Mouse (Mus musculus): ENCODE measurements around the gene Fhl1. TPM values are rescaled to one million over a fixed set of nuclear protein-coding genes. Genes with fewer than 3 reads are reported as not detected.
A peak's percentile ranks its signal among the peaks of the same experiment; 100 is the strongest.

Gene Fhl1
- polyA plus RNA-seq, 1 experiment = 152 TPM

GRCm38 (mm10) chrX:56708592-56709370, 22.8 kb upstream of the Fhl1 start:
- Histone ChIP-seq H3K27ac (ENCODE audit: insufficient read depth, low read length) (no peak overlapping the region), H3K4me3 (ENCODE audit: insufficient read depth, low read length) (no peak overlapping the region), H3K4me1 (ENCODE audit: control insufficient read depth, insufficient read depth, low read length) (no peaks in the 10 kb centered on the region)
- TF ChIP-seq POLR2A (IDR thresholded peaks at IDR 0.05; ENCODE audit: extremely low read depth, insufficient read depth, low read length) = no peak
- TF ChIP-seq CTCF (IDR thresholded peaks at IDR 0.05; ENCODE audit: extremely low read depth, insufficient read depth, low read length) = no peak

- no peak for TF ChIP-seq CTCF (IDR thresholded peaks at IDR 0.05; ENCODE audit: extremely low read depth, insufficient read depth, low read length)
- TF ChIP-seq POLR2A (IDR thresholded peaks at IDR 0.05; ENCODE audit: extremely low read depth, insufficient read depth, low read length) = no peak
- H3K27ac ChIP-seq (ENCODE audit: insufficient read depth, low read length) = no peak overlapping the region
- no peaks in the 10 kb centered on the region for H3K4me1 ChIP-seq (ENCODE audit: control insufficient read depth, insufficient read depth, low read length)
- H3K4me3 ChIP-seq (ENCODE audit: insufficient read depth, low read length) = no peak overlapping the region
Measured at GRCm38 (mm10) chrX:56710522-56710921, 21.1 kb upstream of the Fhl1 start.

- Histone ChIP-seq H3K27ac (ENCODE audit: insufficient read depth, low read length) (no peak overlapping the region), H3K4me1 (ENCODE audit: control insufficient read depth, insufficient read depth, low read length) (no peaks in the 10 kb centered on the region), H3K4me3 (ENCODE audit: insufficient read depth, low read length) (no peak overlapping the region)
- no peak for TF ChIP-seq CTCF (IDR thresholded peaks at IDR 0.05; ENCODE audit: extremely low read depth, insufficient read depth, low read length)
- TF ChIP-seq POLR2A (IDR thresholded peaks at IDR 0.05; ENCODE audit: extremely low read depth, insufficient read depth, low read length) = no peak
Measured at GRCm38 (mm10) chrX:56712666-56713065, 18.9 kb upstream of the Fhl1 start.

GRCm38 (mm10) chrX:56722559-56722958, 9.0 kb upstream of the Fhl1 start:
- Histone ChIP-seq H3K4me1 (ENCODE audit: control insufficient read depth, insufficient read depth, low read length) (no peaks in the 10 kb centered on the region), H3K27ac (ENCODE audit: insufficient read depth, low read length) (no peak overlapping the region), H3K4me3 (ENCODE audit: insufficient read depth, low read length) (no peak overlapping the region)
- no peak for TF ChIP-seq CTCF (IDR thresholded peaks at IDR 0.05; ENCODE audit: extremely low read depth, insufficient read depth, low read length)

- no peak for TF ChIP-seq CTCF (IDR thresholded peaks at IDR 0.05; ENCODE audit: extremely low read depth, insufficient read depth, low read length)
- TF ChIP-seq POLR2A (IDR thresholded peaks at IDR 0.05; ENCODE audit: extremely low read depth, insufficient read depth, low read length) = no peak
- Histone ChIP-seq H3K27ac (ENCODE audit: insufficient read depth, low read length) (no peak overlapping the region), H3K4me3 (ENCODE audit: insufficient read depth, low read length) (no peak overlapping the region), H3K4me1 (ENCODE audit: control insufficient read depth, insufficient read depth, low read length) (no peaks in the 10 kb centered on the region)
Measured at GRCm38 (mm10) chrX:56728507-56728906, 3.1 kb upstream of the Fhl1 start.

- Histone ChIP-seq H3K4me3 (ENCODE audit: insufficient read depth, low read length) (peak overlapping the region; percentile 46), H3K27ac (ENCODE audit: insufficient read depth, low read length) (peak overlapping the region; percentile 42), H3K4me1 (ENCODE audit: control insufficient read depth, insufficient read depth, low read length) (no peaks in the 10 kb centered on the region)
- no peak for TF ChIP-seq POLR2A (IDR thresholded peaks at IDR 0.05; ENCODE audit: extremely low read depth, insufficient read depth, low read length)
- TF ChIP-seq CTCF (IDR thresholded peaks at IDR 0.05; ENCODE audit: extremely low read depth, insufficient read depth, low read length) = no peak
Measured at GRCm38 (mm10) chrX:56730828-56731305, 720 bp upstream of the Fhl1 start.

- no peak for TF ChIP-seq CTCF (IDR thresholded peaks at IDR 0.05; ENCODE audit: extremely low read depth, insufficient read depth, low read length)
- H3K4me3 ChIP-seq (ENCODE audit: insufficient read depth, low read length) = peak overlapping the region; percentile 46
- no peaks in the 10 kb centered on the region for H3K4me1 ChIP-seq (ENCODE audit: control insufficient read depth, insufficient read depth, low read length)
- no peak overlapping the region for H3K27ac ChIP-seq (ENCODE audit: insufficient read depth, low read length)
Measured at GRCm38 (mm10) chrX:56732401-56732800, 814 bp downstream of the Fhl1 start.

- H3K4me3 ChIP-seq (ENCODE audit: insufficient read depth, low read length) = no peak overlapping the region
- no peak overlapping the region for H3K27ac ChIP-seq (ENCODE audit: insufficient read depth, low read length)
- TF ChIP-seq POLR2A (IDR thresholded peaks at IDR 0.05; ENCODE audit: extremely low read depth, insufficient read depth, low read length) (no peak), CTCF (IDR thresholded peaks at IDR 0.05; ENCODE audit: extremely low read depth, insufficient read depth, low read length) (no peak)
- H3K4me1 ChIP-seq (ENCODE audit: control insufficient read depth, insufficient read depth, low read length) = no peaks in the 10 kb centered on the region
Measured at GRCm38 (mm10) chrX:56734436-56734835, 2.8 kb downstream of the Fhl1 start.

- Histone ChIP-seq H3K4me1 (ENCODE audit: control insufficient read depth, insufficient read depth, low read length) (no peaks in the 10 kb centered on the region), H3K27ac (ENCODE audit: insufficient read depth, low read length) (no peak overlapping the region), H3K4me3 (ENCODE audit: insufficient read depth, low read length) (no peak overlapping the region)
- TF ChIP-seq CTCF (IDR thresholded peaks at IDR 0.05; ENCODE audit: extremely low read depth, insufficient read depth, low read length) (no peak), POLR2A (IDR thresholded peaks at IDR 0.05; ENCODE audit: extremely low read depth, insufficient read depth, low read length) (no peak)
Measured at GRCm38 (mm10) chrX:56736226-56736625, 4.6 kb downstream of the Fhl1 start.

- Histone ChIP-seq H3K4me3 (ENCODE audit: insufficient read depth, low read length) (no peak overlapping the region), H3K4me1 (ENCODE audit: control insufficient read depth, insufficient read depth, low read length) (no peaks in the 10 kb centered on the region), H3K27ac (ENCODE audit: insufficient read depth, low read length) (no peak overlapping the region)
- TF ChIP-seq CTCF (IDR thresholded peaks at IDR 0.05; ENCODE audit: extremely low read depth, insufficient read depth, low read length) (no peak), POLR2A (IDR thresholded peaks at IDR 0.05; ENCODE audit: extremely low read depth, insufficient read depth, low read length) (no peak)
Measured at GRCm38 (mm10) chrX:56737848-56738554, 6.4 kb downstream of the Fhl1 start.
